Mouse (Mus musculus): ENCODE results near the gene Vstm4.

Gene Vstm4

DNA sequence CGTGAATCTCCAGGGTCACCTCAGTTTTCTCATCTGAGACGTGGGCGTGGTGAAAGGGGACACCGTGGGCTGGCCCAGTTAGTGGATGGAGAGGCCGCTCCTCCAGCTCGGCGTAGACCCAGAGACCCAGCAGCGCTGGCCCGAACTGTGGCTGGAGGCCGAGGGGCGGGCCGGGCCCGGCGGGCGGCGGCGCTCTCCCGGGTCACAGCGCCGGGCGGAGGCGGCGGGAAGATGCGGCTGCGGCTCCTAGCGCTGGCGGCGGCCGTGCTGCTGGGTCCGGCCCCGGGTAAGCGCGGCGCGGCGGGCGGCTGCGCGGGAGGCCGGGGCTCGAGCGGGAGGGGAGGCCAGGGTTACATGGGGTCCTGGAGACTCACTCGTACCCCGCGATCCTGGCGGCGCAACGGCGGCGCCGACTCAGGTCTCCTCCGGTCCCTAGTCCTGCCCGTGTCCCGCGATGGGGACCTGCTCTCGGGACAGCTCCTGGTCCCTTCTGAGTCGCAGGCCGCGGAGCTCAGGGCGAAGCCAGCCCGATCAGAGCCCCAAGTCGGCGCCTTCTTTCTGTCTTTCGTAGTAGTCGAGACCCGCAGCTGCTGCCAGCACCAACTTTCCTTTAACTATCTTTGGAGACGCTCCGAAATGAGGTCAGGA, at the start of gene Vstm4:
Gene Vstm4, plus strand, starts transcription at position 76 of the 648 bp plus-strand sequence.
- DNase-seq = peak; percentile 34

DNA sequence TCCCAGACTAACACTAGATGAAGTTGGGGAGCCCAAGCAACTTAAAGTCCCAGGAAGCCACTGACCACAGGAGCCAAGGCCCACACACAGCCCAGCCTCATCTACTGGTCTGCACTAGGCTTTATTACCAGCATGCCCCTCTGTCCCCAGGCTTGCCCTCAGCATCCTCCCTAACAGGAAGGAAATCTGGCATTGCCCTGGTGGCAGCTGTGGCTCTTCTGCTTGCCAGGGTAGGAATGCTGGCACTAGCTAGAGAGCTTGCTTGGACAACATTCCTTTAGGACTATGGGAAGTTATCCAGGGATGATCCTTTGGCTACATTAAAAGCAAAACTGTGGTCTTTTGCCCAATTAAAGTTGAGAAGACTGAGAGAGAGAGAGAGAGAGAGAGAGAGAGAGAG, 46.4 kb upstream of the Vstm4 start:
- no peak for DNase-seq

DNA sequence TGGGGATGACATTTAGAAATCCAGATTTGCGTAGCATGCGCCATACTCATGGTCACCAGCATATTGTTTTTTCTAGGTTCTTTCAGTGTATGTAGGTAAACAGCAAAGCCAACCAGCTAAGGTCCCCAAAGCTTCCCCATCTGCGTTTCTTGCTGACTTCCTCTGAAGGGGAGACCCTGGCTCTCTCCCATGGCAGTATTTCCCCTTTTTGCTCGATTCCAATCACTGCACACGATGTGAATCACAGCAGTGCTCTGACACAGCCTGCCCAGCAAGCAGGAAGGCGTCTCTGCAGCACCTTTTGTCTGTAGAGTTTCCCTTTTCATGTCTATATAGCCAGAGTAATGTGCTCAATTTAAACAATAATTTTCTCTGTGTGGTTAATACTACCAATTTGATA, 44.1 kb upstream of the Vstm4 start:
- DNase-seq = no peak

DNA sequence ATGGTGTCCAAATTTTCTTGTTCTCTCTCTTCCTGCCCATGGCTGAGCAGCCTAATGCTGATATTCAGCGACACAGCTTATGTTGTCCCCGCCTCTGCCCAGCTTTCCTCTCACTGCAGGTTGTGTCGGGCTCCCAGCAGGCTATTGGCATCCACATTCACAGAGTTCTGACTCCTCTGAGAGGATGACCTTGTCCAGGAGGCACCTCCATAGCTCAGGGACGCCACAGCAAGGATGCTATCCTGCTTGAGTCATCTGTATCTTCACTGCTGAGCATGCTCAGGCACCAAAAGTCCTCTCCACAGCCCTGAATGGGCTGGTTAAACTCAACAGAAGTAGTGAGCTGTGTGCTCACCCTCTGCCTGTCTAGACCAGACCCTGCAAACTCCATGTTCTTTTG, 41.6 kb upstream of the Vstm4 start:
- no peak for DNase-seq

DNA sequence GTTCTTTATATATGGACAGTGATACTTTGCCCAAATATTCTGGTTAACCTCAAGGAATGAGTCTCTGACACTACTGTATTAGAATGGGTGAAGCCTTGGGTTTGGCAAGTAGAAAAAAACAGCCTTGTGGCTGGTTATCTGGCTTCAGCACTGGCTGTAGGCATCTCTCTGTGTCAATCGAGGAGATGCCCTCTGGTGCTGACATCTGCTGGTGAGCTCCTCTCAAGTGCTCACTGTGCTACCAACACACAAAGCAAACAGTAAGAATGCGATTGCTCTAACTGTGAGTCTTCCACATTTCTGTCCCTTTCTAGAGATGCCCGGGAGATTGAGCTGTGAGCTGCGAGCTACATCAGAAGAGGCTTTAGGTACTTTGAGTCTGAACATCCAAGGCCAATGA, 40.0 kb upstream of the Vstm4 start:
- DNase-seq = no peak

DNA sequence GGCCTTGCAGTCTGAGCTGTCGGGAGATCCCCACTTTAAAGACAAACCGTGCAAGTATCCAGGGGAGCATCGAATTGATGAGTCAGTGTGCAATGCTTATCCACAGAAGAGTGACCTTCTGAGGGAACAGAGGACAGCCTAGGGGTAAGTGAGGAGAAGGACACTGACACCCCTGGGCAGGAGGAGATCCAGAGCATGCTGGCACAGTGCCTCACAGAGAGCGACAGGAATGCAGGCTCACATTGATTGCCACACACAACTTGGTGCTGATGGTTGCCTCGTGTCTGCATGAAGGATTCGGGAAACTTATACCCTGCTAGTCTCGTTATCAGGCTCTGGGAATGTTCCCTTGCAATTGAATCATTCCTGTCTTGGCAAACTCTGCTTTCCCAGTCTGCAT, 39.3 kb upstream of the Vstm4 start:
- no peak for DNase-seq

DNA sequence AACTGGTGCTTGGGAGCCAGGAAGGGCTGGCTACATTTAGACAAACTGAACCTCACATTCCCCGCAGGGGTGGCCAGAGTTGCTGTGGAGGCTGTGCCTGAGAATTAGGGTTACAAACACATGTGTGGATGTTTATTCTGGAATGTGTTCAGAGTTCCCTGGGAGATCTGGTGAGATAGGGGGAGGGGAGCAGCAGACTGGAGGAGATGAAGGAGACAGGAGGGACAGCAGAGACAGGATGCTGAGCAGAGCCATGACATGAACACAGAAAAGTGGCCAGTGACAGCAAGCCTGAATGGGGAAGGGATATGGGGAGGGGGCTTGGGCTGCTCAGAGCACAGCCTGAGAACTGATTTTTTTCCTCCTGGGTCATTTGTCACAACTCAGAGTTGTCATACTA, 37.3 kb upstream of the Vstm4 start:
- DNase-seq = no peak

DNA sequence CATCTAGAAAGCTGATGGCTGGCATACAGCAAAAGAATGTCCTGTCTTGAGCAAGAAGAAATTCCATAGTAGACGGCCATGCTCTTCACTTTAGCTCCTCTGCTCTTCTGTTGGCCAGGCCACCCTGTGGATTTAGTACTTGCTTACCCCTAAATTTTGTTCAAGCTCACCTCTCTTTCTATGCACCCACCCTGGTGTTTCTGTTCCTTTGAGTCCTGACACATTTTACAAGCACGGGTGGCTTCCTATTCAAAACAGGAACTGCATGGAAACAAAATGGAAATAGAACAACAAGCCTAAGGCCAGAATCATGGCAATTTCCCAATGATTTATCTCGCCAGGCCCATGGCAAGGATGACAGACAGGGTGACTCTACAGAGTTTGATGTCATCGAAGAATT, 33.7 kb upstream of the Vstm4 start:
- DNase-seq = no peak

DNA sequence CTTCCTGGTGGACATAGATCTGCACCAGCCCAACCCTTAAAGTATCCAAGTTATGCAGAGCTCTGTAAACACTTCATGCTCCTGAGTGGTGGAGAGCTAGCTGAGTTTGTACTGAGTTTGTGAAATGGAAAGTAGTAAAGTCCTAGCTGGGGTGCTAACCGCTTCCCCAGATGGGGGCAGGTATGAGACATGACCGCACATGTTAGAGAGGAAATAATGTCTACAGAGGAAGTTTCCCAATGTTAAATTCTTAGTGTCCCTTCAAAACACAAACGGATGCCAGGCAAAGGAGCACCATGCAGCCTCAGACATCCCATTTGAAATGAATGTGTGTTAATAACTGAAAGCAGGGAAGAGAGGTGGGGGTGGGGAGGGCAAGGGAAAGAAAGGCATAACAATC, 32.7 kb upstream of the Vstm4 start:
- DNase-seq = no peak

DNA sequence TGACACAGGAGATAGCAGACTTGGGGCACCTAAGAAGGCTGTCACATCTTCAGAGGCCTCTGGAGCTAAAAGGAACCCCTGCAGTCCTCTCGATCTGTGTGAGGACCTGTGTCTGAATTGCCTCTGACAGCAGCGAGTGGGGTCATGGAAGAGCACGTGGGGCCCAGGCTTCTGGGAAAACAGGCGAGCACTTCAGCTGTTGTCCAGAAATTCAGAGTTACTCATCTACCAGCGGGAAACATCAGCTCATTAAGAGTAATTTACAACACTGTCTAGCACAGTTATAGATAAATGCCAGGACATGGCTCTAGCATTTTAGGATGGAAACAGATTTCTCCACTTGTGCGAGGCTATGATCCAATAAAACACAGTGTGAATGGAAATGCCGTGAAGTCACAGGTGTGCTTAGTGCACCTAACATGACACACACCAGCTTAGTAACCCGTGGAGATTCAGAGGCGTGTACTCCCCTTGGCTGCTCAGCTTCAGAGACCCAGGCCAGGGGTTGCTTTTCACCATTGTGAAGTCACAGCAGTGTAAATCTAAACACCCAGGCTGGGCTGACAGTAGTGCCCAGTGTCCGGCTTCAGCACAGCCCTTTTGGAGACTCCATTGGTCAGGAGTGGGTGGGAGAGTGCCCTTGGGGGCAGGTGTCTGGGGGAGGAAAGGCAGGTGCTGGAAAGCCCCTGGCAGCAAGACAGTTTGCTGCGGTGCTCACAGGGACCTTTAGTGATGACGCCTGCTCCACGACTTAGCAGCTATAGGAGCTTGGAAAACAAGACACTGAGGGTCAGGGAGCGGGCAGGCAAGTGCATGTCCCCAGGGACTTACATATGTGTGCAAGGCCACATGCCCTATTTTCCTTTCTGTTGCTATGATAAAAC, 32.0 kb upstream of the Vstm4 start:
- DNase-seq = no peak

DNA sequence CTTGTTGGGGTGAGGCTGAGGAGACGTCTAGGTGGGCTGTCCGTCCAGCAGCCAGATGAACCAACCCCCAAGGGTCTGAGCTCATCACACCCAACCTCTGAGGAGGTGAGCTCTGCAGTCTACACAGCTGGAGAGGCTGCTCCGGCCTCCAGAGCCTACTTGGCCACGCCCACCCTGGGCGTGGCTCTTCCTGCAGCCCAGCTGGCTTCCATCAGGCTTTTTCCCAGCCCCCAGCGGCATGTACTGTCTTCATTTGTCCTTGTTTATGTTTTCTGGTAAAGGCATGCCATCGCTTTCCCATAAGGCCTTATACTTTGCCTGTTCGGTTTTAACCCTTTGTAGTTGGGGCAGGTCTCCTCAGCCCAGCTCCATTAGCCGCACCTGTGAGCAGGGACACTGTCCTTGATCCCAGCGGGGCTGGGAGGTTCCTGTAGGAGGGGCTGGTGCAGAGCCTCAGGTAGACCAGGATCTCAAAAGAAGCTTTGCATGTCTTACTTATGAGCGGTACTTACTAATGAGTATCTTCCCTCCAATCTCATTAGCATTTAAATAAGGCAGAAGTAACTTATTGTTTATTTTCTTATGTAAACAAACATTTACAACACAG, 31.0 kb upstream of the Vstm4 start:
- no peak for DNase-seq

DNA sequence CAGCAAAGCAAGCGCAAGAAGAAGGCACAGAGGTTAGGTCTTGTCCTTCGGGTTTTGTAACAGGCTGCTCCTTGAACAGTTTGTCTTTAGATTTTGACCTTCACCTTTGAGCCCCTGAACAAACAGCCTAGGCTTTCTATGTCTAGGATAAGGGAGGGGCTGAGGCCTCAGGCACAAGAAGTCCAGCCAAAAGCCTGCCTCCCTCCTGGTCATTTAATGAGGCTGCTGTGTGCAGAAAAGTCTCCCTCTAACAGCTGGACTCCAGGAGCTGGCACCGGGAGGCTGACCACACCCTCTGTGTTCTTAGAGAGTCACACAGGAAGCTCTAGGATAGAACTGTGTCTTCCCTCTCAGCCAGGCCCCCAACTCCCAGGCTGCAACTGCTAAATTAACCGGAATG, 29.4 kb upstream of the Vstm4 start:
- DNase-seq = no peak

DNA sequence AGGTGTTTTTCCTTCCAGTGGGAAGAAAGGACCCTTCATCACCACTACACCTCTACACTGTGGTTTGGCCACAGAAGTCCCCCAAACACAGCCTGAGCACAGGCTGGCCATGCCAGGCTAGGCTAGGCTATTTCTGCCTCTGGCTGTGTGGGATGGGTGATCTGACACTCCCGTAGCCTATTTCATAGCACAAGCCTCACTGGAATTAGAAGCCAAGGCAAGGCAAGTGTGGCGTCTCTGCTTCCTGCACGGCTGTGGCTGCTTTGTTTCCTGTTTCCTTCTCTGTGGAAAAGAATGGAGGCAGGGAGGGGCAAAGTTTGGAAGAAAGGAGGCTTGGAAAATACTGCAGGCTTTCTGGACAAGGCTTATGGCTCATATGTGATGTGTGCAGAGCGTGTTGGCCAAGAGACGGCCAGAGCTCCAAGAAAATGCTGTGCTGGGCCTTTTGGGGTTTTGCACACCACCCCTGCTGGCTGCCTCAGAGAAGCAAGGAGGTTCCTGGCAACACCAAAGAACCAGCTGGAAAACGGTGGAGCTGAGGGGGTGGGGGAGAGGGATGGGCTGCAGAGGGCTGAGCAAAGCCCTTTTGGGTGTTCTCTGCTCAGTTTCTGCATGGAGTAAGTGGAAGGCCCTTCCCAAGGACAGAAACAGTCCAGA, 28.4 kb upstream of the Vstm4 start:
- peak; percentile 17 for DNase-seq

DNA sequence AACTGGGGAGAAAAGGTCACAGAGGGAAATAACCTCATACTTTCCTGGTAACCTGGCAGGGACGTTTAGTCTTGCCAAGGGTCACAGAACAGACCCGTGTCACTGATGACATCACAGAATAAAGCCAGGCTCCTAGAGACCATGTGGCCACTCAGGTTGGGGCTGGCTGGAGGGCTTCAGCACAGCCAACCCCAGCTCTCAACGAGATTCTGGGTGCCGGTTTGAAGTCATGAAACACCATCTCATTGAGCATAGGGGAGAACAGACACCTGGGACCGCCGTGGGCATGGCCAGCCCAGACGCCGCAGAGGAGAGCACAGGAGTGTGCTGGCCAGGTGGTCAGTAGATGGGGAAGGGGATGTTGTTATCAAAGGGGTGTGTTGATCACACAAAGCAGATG, 22.7 kb upstream of the Vstm4 start, which contains the start of gene Fam170b:
Gene Fam170b, plus strand, starts transcription at position 116 of the 400 bp plus-strand sequence.
- no peak for DNase-seq

DNA sequence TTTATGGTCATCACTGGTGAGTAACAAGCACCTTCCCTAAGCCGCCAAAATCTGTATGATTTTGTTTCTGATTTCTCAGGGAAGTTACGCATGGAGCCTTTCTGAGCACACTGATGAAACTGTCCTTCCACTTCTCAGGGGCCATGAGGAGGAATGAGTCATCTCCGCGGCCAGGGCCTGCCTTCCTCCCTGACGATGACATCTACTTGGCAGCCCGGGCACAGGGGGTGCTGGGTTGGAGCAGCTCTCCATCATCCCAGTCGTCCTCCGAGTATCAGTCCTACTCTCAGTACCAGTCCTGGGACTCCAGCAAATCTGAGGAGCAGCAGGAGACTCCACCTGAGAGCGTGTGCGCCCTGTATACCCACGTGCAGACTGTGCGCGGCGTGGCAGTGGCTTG, 21.4 kb upstream of the Vstm4 start:
- DNase-seq = no peak

DNA sequence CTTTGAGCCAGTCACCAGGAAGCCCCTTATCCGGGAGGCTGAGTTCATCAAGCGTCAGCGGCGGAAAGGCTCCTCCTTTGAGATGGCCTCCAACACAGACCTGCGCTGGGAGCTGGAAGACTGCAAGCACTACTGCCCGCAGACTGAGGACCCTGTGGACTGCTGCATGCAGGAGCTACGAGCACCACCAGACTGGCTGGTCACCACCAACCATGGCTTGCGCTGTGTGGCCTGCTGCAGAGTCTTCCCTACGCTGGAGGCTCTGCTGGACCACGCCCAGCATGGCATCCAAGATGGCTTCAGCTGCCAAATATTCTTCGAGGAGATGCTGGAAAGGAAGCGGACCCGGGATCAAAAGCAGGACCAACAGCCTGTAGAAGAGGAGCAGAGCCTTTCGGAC, 21.0 kb upstream of the Vstm4 start:
- no peak for DNase-seq

DNA sequence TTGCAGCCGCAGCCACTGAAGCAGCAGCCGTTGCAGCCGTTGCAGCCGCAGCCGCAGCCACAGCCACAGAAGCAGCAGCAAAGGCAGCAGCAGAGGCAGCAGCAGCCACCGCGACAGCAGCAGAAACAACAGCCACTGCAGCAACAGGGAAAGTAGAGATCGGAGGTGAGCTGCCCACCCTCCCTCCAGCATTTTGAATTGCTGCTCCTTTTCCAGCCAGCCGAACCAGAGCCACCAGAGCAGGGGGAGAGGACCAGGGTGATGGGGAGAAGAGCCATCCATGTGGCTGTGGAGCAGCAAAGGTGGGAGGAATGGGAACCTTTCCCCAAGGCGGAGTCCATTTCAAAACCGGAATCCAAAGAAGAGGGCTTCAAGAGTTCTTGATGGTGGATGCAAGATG, 20.4 kb upstream of the Vstm4 start:
- DNase-seq = no peak

DNA sequence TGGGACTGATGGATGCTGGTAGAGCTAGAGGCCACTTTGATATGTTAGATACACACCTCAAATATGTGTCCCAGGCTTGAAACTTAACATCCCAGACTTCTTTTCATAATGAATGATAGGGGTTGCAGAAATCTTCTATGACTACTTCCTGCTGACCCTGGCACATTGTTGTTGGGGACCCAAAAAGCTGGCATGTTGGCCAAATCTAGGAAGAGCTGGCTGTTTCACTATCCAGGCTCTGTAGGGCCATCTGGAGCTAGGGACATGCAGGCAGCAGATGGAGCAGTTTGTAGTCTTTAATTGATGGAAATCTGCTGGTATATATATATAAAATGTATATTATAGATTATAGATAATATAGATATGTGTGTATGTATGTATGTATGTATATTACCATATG, 14.5 kb upstream of the Vstm4 start:
- no peak for DNase-seq

DNA sequence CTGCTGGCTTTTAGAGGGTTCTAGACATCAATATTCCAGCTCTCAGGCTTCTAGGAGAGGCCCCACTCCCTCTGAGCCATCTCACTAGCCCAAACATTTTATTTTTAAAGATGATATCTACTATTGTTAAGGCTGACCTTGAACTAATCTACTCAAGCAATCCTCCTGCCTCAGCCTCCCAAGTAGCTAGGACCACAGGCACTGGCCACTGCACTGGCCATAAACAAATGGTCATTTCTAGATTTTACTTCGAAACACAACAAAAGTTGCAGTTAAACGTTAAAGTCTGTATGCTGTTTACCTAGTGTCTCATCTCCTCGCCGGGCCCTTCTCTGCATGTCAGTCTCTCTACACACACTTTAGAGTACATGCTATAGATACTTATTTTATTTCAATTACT, 2.5 kb upstream of the Vstm4 start:
- no peak for DNase-seq

DNA sequence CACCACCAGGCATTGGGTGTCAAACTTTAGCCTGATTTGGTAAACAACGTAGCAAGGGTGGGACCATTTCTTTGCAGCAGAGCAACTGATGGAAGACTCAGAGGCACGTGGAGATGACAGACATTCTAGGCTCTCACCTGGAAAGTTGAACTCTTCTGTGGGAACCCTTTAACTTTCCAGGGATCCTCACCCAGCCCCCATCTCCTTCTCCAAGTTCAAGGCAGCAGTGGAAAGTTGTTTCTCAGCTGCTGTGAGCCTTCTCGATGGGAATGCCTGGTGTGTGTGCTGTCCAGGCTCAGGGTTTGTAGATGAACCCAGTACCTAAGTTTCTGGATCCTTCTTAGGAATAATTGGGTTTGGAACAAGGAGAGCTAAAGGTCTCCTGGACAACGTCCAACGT, 310 bp upstream of the Vstm4 start:
- DNase-seq = no peak

DNA sequence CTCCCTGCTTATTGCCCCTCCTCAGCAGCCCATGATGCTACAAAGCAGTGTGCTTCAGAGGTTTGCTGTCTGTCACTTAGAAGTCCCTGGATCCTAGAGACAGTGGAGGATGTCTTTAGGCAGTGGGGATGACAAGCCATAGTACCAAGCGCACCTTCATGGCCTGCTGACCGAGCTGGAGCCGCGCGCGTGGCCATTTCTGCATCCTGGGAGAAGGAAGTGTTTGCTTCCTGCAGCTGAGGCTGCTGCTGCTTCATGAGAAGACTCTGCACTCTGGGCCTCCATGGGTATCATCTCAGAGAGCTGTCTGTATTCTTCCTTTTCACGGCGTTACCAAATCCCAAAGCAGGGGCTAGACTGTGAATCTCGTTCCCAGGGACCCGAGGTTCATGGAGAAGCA, 1.8 kb downstream of the Vstm4 start:
- no peak for DNase-seq

DNA sequence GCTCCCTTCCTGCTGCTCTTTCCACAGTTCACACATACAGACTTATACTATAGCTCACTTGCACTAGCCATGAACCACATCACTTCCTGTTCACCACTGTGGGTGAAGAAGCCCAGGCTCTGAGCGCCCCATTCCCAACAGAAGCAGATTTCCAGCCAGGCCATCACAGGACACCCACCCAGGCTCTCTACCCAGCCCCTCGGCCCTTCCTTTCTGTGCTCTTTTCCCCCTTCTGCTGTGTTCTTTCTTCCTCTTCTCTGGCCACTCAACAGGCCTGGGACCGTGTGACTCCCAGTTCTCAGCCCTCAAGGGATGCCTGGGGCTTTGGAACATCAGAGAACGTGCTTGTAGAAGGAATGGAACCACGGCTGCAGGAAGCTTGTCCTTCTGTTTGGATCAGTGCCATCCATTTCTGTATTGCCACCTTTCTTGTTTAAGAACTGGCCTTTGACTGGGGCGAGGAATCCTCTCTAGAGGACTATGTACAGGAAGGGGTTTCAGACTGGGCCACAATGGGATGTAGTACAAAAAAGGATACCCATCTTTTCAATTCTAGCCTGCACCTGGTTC, 2.5 kb downstream of the Vstm4 start:
- DNase-seq = no peak
